Mouse (Mus musculus) Patski (cell line): ENCODE measurements around the gene Calm2. TPM values are rescaled to one million over a fixed set of nuclear protein-coding genes. Genes with fewer than 3 reads are reported as not detected.

Experiments
- ATAC-seq: fragments of 100-300 bp; one replicate; pipeline ENCODE4 v1.8.0; 2021
- CTCF ChIA-PET: fragments of 350-600 bp; sonication (Branson Sonifier 250); formaldehyde crosslinking; loops from one replicate; lab custom pipeline; 2022; ENCODE audit warnings: inconsistent platforms; lab: Charles Lee
- POLR2A ChIA-PET: fragments of 350-600 bp; sonication (Branson Sonifier 250); formaldehyde crosslinking; loops from one replicate; lab custom pipeline; 2022; ENCODE audit warnings: antibody characterized with exemption, inconsistent platforms; lab: Charles Lee
- DNase-seq: peaks from one replicate; pipeline ENCODE4 v3.0.0-alpha.2; 2011; ENCODE audit warnings: low read depth, low spot score
- H3K27me3 ChIP-seq: fragments of 371-371 bp; one replicate; pipeline ENCODE4 v1.5.1; 2021
- CTCF ChIP-seq: fragments of 100-300 bp; IDR thresholded peaks from one replicate; pipeline ENCODE4 v1.5.1; 2021
- in situ Hi-C: fragments of 300-500 bp; cut with MboI; formaldehyde crosslinking; loops from 3 replicates; pipeline ENCODE4 v1.11.1; 2018; ENCODE audit warnings: low pct_unique_long_range_greater_than_20kb, mixed read lengths
- polyA plus RNA-seq: library from polyadenylated mRNA; unstranded; gene quantifications from one replicate; pipeline ENCODE4 v1.2.3, GENCODE M21; 2021

The Calm2 gene
- polyA plus RNA-seq, 1 experiment from 2014 or later: 899 TPM

GRCm38 (mm10) chr17:87418082-87418481 is 28.7 kb downstream of the Calm2 start:
- in situ Hi-C loops: no loop called here
- H3K27me3 ChIP-seq: no peaks in the 10 kb centered on the region

GRCm38 (mm10) chr17:87406646-87407045 is 40.1 kb downstream of the Calm2 start:
- TF ChIP-seq CTCF: no peak
- in situ Hi-C loops: no loop called here
- ATAC-seq (no peak), DNase-seq (no peak)
- ChIA-PET POLR2A (no interaction called here), CTCF (no interaction called here)
- no peaks in the 10 kb centered on the region for H3K27me3 ChIP-seq

More at GRCm38 (mm10) chr17:87418082-87418481, 28.7 kb downstream of the Calm2 start:
- no peak for DNase-seq
- ChIA-PET POLR2A (no interaction called here), CTCF (interaction anchor here (1.4 kb wide), 1 partner anchor 14 kb away, joined by 3 read pairs; no protein-coding TSS in a partner anchor)
- TF ChIP-seq CTCF: no peak
- no peak for ATAC-seq

- H3K27me3 ChIP-seq: no peaks in the 10 kb centered on the region
- ChIA-PET CTCF (no interaction called here), POLR2A (no interaction called here)
- ATAC-seq: peak; percentile 73
- DNase-seq: no peak
- in situ Hi-C loops: no loop called here
- TF ChIP-seq CTCF: no peak
Measured at GRCm38 (mm10) chr17:87405576-87405975, 41.2 kb downstream of the Calm2 start.

GRCm38 (mm10) chr17:87403462-87403861 is 43.3 kb downstream of the Calm2 start:
- in situ Hi-C loops: no loop called here
- no peak for TF ChIP-seq CTCF
- ATAC-seq: no peak
- DNase-seq: no peak
- POLR2A ChIA-PET: no interaction called here
- H3K27me3 ChIP-seq: no peaks in the 10 kb centered on the region
- CTCF ChIA-PET: no interaction called here

- DNase-seq (no peak), ATAC-seq (no peak)
- ChIA-PET CTCF (no interaction called here), POLR2A (no interaction called here)
- no peaks in the 10 kb centered on the region for H3K27me3 ChIP-seq
- in situ Hi-C loops: no loop called here
- TF ChIP-seq CTCF: no peak
Measured at GRCm38 (mm10) chr17:87402444-87402843, 44.3 kb downstream of the Calm2 start.

- in situ Hi-C loops: no loop called here
- DNase-seq: no peak
- ATAC-seq: no peak
- no peaks in the 10 kb centered on the region for H3K27me3 ChIP-seq
- TF ChIP-seq CTCF: no peak
- ChIA-PET CTCF (no interaction called here), POLR2A (interaction anchor here (0.7 kb wide), 1 partner anchor 49 kb away, joined by 3 read pairs; the partner anchor contains the start of gene Calm2)
Measured at GRCm38 (mm10) chr17:87397088-87397487, 49.6 kb downstream of the Calm2 start.

GRCm38 (mm10) chr17:87391242-87391641 is 55.5 kb downstream of the Calm2 start:
- CTCF ChIA-PET: no interaction called here
- DNase-seq (no peak), ATAC-seq (no peak)
- no peaks in the 10 kb centered on the region for H3K27me3 ChIP-seq
- POLR2A ChIA-PET: no interaction called here
- no peak for TF ChIP-seq CTCF
- in situ Hi-C loops: no loop called here

- TF ChIP-seq CTCF: no peak
- ATAC-seq (peak; percentile 68), DNase-seq (peak; percentile 42)
- H3K27me3 ChIP-seq: no peaks in the 10 kb centered on the region
- ChIA-PET CTCF (interaction anchor here (1.3 kb wide), 1 partner anchor 11 kb away, joined by 3 read pairs; no protein-coding TSS in a partner anchor), POLR2A (interaction anchor here (1.4 kb wide), 1 partner anchor 73 kb away, joined by 3 read pairs; no protein-coding TSS in a partner anchor)
- in situ Hi-C loops: no loop called here
Measured at GRCm38 (mm10) chr17:87387068-87387467, 59.7 kb downstream of the Calm2 start.

GRCm38 (mm10) chr17:87385835-87386234 is 60.9 kb downstream of the Calm2 start:
- ChIA-PET CTCF (interaction anchor here (1.7 kb wide), 1 partner anchor 39 kb away, joined by 3 read pairs; no protein-coding TSS in a partner anchor), POLR2A (interaction anchor here (1.6 kb wide), 1 partner anchor 12 kb away, joined by 3 read pairs; no protein-coding TSS in a partner anchor)
- no peaks in the 10 kb centered on the region for H3K27me3 ChIP-seq
- ATAC-seq: no peak
- DNase-seq: no peak
- no peak for TF ChIP-seq CTCF
- in situ Hi-C loops: no loop called here

Other genes starting within 250 kb of the Calm2 start
- gene Mcfd2, start 181.0 kb downstream of the Calm2 start, polyA plus RNA-seq: 132 TPM
- gene Ttc7, start 164.0 kb downstream of the Calm2 start, polyA plus RNA-seq: 23.2 TPM
- gene Stpg4, start 19.2 kb downstream of the Calm2 start, polyA plus RNA-seq: not detected
- gene Epcam, start 189.0 kb upstream of the Calm2 start, polyA plus RNA-seq: 0.30 TPM
- 35.8 TPM for gene Msh2, start 225.4 kb upstream of the Calm2 start, polyA plus RNA-seq